Mouse (Mus musculus): ENCODE measurements around the gene Osm. TPM values are rescaled to one million over a fixed set of nuclear protein-coding genes. Genes with fewer than 3 reads are reported as not detected.

Gene Osm
- polyA plus RNA-seq (2017; shearing (Covaris generic)): 7.4 TPM

GRCm38 (mm10) chr11:4235665-4236545, at the start of gene Osm:
TSS of gene Osm (plus strand) at chr11:4236420.

GRCm38 (mm10) chr11:4186486-4187317, 49.5 kb upstream of the Osm start, which contains the start of gene Tbc1d10a:
TSS of gene Tbc1d10a (plus strand) at chr11:4186789.

GRCm38 (mm10) chr11:4217914-4218629, 18.1 kb upstream of the Osm start, which contains the start of gene Castor1:
TSS of gene Castor1 (plus strand) at chr11:4218225.

GRCm38 (mm10) chr11:4256846-4257607, 20.8 kb downstream of the Osm start, which contains the start of gene Lif:
TSS of gene Lif (plus strand) at chr11:4257557.

Other genes with a start within 250 kb of the Osm start
- gene Sec14l4, start 205.0 kb upstream of the Osm start, polyA plus RNA-seq (2017; shearing (Covaris generic)): not detected
- not detected for gene Sec14l3, start 171.6 kb upstream of the Osm start, polyA plus RNA-seq (2017; shearing (Covaris generic))
- 0.80 TPM for gene Mtfp1, start 141.0 kb upstream of the Osm start, polyA plus RNA-seq (2017; shearing (Covaris generic))
- 1.6 TPM for gene Sec14l2, start 113.0 kb upstream of the Osm start, polyA plus RNA-seq (2017; shearing (Covaris generic))
- gene Rnf215, start 101.2 kb upstream of the Osm start, polyA plus RNA-seq (2017; shearing (Covaris generic)): 23.9 TPM
- 3.6 TPM for gene Ccdc157, start 76.1 kb upstream of the Osm start, polyA plus RNA-seq (2017; shearing (Covaris generic))
- 42.3 TPM for gene Sf3a1, start 76.1 kb upstream of the Osm start, polyA plus RNA-seq (2017; shearing (Covaris generic))
- 85.1 TPM for gene Tbc1d10a, start 49.6 kb upstream of the Osm start, polyA plus RNA-seq (2017; shearing (Covaris generic))
- gene Castor1, start 18.2 kb upstream of the Osm start, polyA plus RNA-seq (2017; shearing (Covaris generic)): 30.6 TPM
- gene Lif, start 21.1 kb downstream of the Osm start, polyA plus RNA-seq (2017; shearing (Covaris generic)): 10.8 TPM
- gene Hormad2, start 204.7 kb downstream of the Osm start, polyA plus RNA-seq (2017; shearing (Covaris generic)): 0.76 TPM

Measured in effector memory CD4-positive, alpha-beta T cell, adult 5 months (primary cell).